Mouse (Mus musculus): ENCODE data around the gene Ppp1r17. TPM values are rescaled to one million over a fixed set of nuclear protein-coding genes. Genes with fewer than 3 reads are reported as not detected.

Ppp1r17 gene
- polyA plus RNA-seq (2015; fragmentation: Nextera tagmentation; extraction: Ambion mirVana) = 2.2 and 3.2 TPM in 2 replicates

DNA sequence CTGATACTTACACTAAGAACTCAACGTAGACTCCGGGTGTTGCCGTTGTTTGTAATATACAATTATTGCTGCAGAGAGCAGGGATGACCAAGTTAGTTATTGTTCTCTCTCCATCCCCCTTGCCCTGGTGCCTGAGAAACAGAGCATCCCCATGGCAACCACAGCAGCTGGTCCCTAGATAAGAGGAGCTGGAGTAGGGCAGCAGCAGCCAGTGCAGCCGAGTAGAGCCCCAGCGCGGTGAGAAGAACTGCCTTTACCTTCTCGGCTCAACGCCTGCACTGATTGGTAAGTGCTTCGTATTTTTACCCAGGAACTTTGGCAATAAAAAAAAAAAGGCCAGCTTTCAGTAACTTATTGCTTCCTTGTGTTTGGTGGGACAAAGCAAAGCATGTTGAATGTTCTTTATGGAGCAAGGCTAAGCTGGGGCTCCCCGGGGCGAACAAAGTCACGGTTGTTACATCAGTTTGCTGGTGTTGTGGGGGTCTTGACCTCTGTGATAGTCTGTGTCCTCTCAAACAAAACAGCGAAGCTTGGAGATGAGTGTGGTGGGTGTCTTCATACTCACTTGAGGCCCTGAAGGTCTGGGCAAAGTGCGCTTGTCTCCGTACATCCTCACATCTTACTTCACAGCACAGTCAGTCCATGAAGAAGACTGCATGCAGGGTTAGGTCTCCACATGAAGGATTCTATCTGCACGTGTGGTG, at the start of gene Ppp1r17:
Ppp1r17 (plus strand) TSS at position 207 of the 704 bp plus-strand sequence.
- H3K9me3 ChIP-seq (replicated peaks; ENCODE audit: control insufficient read depth, low read length) = no peaks in the 10 kb centered on the region
- H3K4me1 ChIP-seq (ENCODE audit: control insufficient read depth, insufficient read depth, low read length) = 0 out of 2 replicates have a peak, but pooled peaks cover 4% of the 10 kb centered on the region
- H3K4me2 ChIP-seq (ENCODE audit: low read depth, low read length) = no peak within 1 kb of the TSS
- no peak within 1 kb of the TSS for H3K4me3 ChIP-seq (ENCODE audit: low read length)
- H3K27me3 ChIP-seq (ENCODE audit: control insufficient read depth, insufficient read depth, low read length) = no peaks in the 10 kb centered on the region
- H3K27ac ChIP-seq (ENCODE audit: low read length) = no peak within 1 kb of the TSS
- no peaks in the 10 kb centered on the region for H3K36me3 ChIP-seq (ENCODE audit: control insufficient read depth, insufficient read depth)
- ATAC-seq (replicated peaks; ENCODE audit: extremely low read depth, insufficient read depth, low FRiP score) = no peak
- H3K9ac ChIP-seq (ENCODE audit: low read length) = no peak within 1 kb of the TSS
- 54% methylated on average over 16 of the region's 16 CpGs for WGBS

DNA sequence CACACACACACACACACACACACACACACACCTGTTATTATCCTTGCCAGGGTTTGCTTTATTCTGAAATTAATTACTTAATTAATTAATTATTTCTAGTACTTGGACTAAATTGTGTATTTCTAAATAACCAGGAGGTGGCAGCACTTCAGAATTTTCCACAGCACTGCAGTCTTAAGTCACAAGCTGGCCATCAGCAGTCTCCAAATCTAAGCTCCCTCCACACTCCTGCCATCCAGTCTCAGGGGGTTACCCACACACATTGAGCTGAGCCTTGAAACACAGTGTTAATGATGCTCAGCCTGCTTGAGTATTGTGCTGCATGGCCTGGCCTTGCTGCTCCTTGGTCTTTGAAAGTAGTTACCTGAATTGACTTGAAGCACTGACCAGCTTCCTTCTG, 44.3 kb upstream of the Ppp1r17 start:
- Histone ChIP-seq H3K4me2 (ENCODE audit: low read depth, low read length) (no peak overlapping the region), H3K4me3 (ENCODE audit: low read length) (no peak overlapping the region), H3K4me1 (ENCODE audit: control insufficient read depth, insufficient read depth, low read length) (no peaks in the 10 kb centered on the region), H3K36me3 (ENCODE audit: control insufficient read depth, insufficient read depth) (no peaks in the 10 kb centered on the region), H3K9me3 (replicated peaks; ENCODE audit: control insufficient read depth, low read length) (no peaks in the 10 kb centered on the region), H3K27me3 (ENCODE audit: control insufficient read depth, insufficient read depth, low read length) (no peaks in the 10 kb centered on the region), H3K9ac (ENCODE audit: low read length) (no peak overlapping the region), H3K27ac (ENCODE audit: low read length) (no peak overlapping the region)
- no peak for ATAC-seq (replicated peaks; ENCODE audit: extremely low read depth, insufficient read depth, low FRiP score)

DNA sequence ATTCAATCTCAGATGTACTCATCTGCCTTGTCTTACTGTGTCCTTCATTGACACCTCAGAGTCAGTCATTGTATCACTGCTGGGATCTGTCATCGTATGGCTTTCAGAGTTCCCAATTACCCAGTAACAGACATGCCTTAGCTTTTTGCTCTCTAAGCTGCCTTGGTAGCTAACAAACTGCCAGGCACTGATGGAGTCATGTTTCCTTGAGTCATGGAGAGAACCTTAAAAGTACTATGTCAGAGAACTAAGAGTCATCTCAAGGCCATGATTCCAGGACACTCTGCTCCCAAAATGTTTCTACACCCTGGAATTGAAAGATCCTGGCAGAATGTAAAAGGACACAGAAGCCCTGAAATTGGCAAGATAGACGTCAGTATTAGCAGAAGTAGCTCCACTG, 37.5 kb upstream of the Ppp1r17 start:
- Histone ChIP-seq H3K9ac (ENCODE audit: low read length) (no peak overlapping the region), H3K27ac (ENCODE audit: low read length) (no peak overlapping the region), H3K9me3 (replicated peaks; ENCODE audit: control insufficient read depth, low read length) (no peaks in the 10 kb centered on the region), H3K4me1 (ENCODE audit: control insufficient read depth, insufficient read depth, low read length) (no peaks in the 10 kb centered on the region), H3K4me2 (ENCODE audit: low read depth, low read length) (no peak overlapping the region), H3K4me3 (ENCODE audit: low read length) (no peak overlapping the region), H3K36me3 (ENCODE audit: control insufficient read depth, insufficient read depth) (no peaks in the 10 kb centered on the region), H3K27me3 (ENCODE audit: control insufficient read depth, insufficient read depth, low read length) (no peaks in the 10 kb centered on the region)
- 69% methylated on average over 2 of the region's 2 CpGs for WGBS
- ATAC-seq (replicated peaks; ENCODE audit: extremely low read depth, insufficient read depth, low FRiP score) = no peak

DNA sequence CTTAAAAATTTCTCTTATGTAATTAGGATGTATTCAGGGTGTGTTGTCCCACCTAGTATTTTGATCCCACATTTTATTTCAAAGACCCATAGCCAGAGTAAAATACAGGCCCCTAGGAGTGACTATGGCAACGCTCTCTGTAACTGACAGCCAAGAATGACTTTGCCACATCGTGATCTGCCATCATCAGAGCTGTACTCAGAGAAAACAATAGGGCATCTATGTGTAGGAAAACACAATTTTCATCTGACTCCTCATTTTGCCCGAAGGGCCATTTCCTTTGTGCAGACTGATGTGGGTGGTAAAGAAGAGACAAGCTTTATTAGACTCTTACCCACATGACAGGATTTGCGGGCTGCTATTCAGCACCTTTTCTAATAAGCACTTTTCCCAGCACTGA, 8.6 kb upstream of the Ppp1r17 start:
- Histone ChIP-seq H3K9ac (ENCODE audit: low read length) (no peak overlapping the region), H3K4me1 (ENCODE audit: control insufficient read depth, insufficient read depth, low read length) (no peaks in the 10 kb centered on the region), H3K36me3 (ENCODE audit: control insufficient read depth, insufficient read depth) (no peaks in the 10 kb centered on the region), H3K27ac (ENCODE audit: low read length) (no peak overlapping the region), H3K27me3 (ENCODE audit: control insufficient read depth, insufficient read depth, low read length) (no peaks in the 10 kb centered on the region), H3K9me3 (replicated peaks; ENCODE audit: control insufficient read depth, low read length) (no peaks in the 10 kb centered on the region), H3K4me3 (ENCODE audit: low read length) (no peak overlapping the region), H3K4me2 (ENCODE audit: low read depth, low read length) (no peak overlapping the region)
- 77% methylated on average over 4 of the region's 4 CpGs for WGBS
- no peak for ATAC-seq (replicated peaks; ENCODE audit: extremely low read depth, insufficient read depth, low FRiP score)

DNA sequence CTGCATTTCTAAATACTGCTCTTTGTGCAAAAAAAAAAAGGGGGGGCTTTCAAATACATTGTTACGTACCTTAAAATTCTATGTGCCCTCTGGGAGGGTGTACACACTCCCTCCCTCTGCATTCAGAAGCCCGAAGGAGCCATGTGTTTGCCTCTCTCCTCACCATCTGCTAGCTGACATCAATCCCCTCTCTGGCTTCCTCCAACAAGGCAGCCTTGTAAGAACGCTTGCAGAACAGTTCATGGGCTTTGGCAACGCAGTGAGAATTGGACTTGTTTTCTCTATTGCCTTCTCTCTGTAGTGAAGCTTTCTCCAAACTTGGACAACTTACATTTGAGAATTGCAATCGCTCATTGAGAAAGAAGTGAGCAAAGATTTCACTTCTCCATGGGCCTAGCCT, 4.9 kb upstream of the Ppp1r17 start:
- no peak for ATAC-seq (replicated peaks; ENCODE audit: extremely low read depth, insufficient read depth, low FRiP score)
- H3K27me3 ChIP-seq (ENCODE audit: control insufficient read depth, insufficient read depth, low read length) = no peaks in the 10 kb centered on the region
- H3K4me2 ChIP-seq (ENCODE audit: low read depth, low read length) = no peak overlapping the region
- no peak overlapping the region for H3K27ac ChIP-seq (ENCODE audit: low read length)
- H3K9me3 ChIP-seq (replicated peaks; ENCODE audit: control insufficient read depth, low read length) = no peaks in the 10 kb centered on the region
- 75% methylated on average over 5 of the region's 5 CpGs for WGBS
- no peak overlapping the region for H3K9ac ChIP-seq (ENCODE audit: low read length)
- H3K4me1 ChIP-seq (ENCODE audit: control insufficient read depth, insufficient read depth, low read length) = no peaks in the 10 kb centered on the region
- H3K4me3 ChIP-seq (ENCODE audit: low read length) = no peak overlapping the region
- H3K36me3 ChIP-seq (ENCODE audit: control insufficient read depth, insufficient read depth) = no peaks in the 10 kb centered on the region

DNA sequence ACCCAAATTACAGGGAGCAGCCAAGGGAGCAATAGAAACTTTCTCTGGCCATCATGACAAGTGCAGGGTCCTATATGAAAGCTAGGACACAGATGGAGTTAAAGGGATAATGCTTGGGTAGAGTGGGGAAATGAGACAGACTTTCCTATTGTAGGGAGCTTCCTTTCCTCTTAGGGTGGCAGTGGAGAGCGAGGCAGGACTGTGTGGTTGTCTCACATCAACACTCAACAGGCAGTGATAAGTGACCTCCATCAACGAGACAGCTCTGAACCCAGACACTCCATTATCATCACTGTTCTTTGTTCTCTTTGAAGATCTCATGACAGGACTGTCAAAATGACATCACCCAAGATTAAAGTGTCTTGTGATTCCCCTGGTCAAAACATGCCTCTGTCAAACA, 2.3 kb downstream of the Ppp1r17 start:
- Histone ChIP-seq H3K36me3 (ENCODE audit: control insufficient read depth, insufficient read depth) (no peaks in the 10 kb centered on the region), H3K27ac (ENCODE audit: low read length) (no peak overlapping the region), H3K4me3 (ENCODE audit: low read length) (no peak overlapping the region), H3K4me2 (ENCODE audit: low read depth, low read length) (no peak overlapping the region), H3K27me3 (ENCODE audit: control insufficient read depth, insufficient read depth, low read length) (no peaks in the 10 kb centered on the region), H3K9me3 (replicated peaks; ENCODE audit: control insufficient read depth, low read length) (no peaks in the 10 kb centered on the region), H3K4me1 (ENCODE audit: control insufficient read depth, insufficient read depth, low read length) (0 out of 2 replicates have a peak, but pooled peaks cover 4% of the 10 kb centered on the region), H3K9ac (ENCODE audit: low read length) (no peak overlapping the region)
- ATAC-seq (replicated peaks; ENCODE audit: extremely low read depth, insufficient read depth, low FRiP score) = peak; percentile 72
- 11% methylated on average over 2 of the region's 2 CpGs for WGBS

DNA sequence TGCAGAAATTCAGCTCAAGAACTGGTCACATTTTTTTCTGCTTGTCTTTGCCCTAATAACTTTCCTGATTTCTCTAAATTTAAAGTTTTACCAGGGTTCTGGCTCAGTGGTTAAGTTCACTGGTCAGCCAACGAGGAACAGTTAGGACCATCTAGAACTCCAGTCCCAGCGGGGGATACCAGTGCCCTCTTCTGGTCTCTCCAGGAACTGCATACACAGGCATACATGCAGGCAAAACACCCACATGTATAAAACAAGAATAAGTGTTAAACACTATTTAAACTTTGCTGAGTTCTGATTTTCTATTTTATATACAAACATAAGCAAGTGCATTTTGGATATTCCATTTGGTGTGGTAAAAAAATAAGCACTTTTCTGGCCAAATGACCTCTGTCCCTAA, 8.2 kb downstream of the Ppp1r17 start:
- Histone ChIP-seq H3K4me3 (ENCODE audit: low read length) (no peak overlapping the region), H3K27ac (ENCODE audit: low read length) (no peak overlapping the region), H3K36me3 (ENCODE audit: control insufficient read depth, insufficient read depth) (no peaks in the 10 kb centered on the region), H3K4me2 (ENCODE audit: low read depth, low read length) (no peak overlapping the region), H3K27me3 (ENCODE audit: control insufficient read depth, insufficient read depth, low read length) (no peaks in the 10 kb centered on the region), H3K4me1 (ENCODE audit: control insufficient read depth, insufficient read depth, low read length) (peaks cover 2% of the 10 kb centered on the region; the same call in 1 of the 2 replicates), H3K9me3 (replicated peaks; ENCODE audit: control insufficient read depth, low read length) (no peaks in the 10 kb centered on the region), H3K9ac (ENCODE audit: low read length) (no peak overlapping the region)
- WGBS = 62% methylated on average over 2 of the region's 2 CpGs
- no peak for ATAC-seq (replicated peaks; ENCODE audit: extremely low read depth, insufficient read depth, low FRiP score)

DNA sequence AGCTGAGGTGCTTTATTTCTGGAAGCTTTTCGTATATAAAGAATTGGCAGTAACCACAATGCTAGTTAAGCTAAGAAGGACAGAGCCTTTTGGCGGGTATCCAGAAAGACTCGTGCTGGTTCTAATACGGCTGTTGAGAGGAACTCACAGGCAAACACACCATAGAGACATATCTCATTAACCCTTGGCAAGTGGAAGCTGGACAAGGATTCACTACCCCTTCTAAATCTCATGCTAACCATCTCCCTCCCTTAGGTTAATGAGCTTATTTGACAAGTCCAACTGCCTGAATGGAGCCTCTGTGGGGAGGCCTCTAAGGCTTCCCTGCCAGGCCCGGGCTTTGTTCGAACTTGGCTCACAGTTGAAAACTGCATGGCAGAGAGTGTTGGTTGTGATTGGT, 10.0 kb downstream of the Ppp1r17 start:
- Histone ChIP-seq H3K4me1 (ENCODE audit: control insufficient read depth, insufficient read depth, low read length) (peaks cover 2% of the 10 kb centered on the region; the same call in 1 of the 2 replicates), H3K27me3 (ENCODE audit: control insufficient read depth, insufficient read depth, low read length) (no peaks in the 10 kb centered on the region), H3K27ac (ENCODE audit: low read length) (no peak overlapping the region), H3K4me3 (ENCODE audit: low read length) (no peak overlapping the region), H3K9me3 (replicated peaks; ENCODE audit: control insufficient read depth, low read length) (no peaks in the 10 kb centered on the region), H3K9ac (ENCODE audit: low read length) (no peak overlapping the region), H3K4me2 (ENCODE audit: low read depth, low read length) (no peak overlapping the region), H3K36me3 (ENCODE audit: control insufficient read depth, insufficient read depth) (no peaks in the 10 kb centered on the region)
- 57% methylated on average over 6 of the region's 6 CpGs for WGBS
- ATAC-seq (replicated peaks; ENCODE audit: extremely low read depth, insufficient read depth, low FRiP score) = peak; percentile 28; the same call in 1 of the 2 replicates

DNA sequence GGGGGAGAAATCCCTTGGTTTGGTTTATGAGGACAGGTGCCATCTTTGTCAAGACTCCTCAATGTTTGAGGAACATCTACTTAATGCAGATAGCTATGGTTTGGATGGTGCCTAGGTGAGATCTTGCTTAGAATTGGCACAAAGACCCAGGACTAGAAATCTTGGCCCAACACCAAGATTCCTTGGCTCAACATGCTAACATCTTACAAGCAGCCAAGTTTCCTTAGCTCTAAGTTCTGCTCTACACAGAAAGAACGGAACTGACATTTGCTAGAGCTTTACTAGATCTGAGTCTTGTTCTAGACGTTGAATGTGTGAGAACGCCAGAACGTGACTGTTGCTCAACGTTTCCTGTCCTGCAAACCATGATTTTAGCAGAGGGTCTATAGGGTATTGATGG, 10.7 kb downstream of the Ppp1r17 start:
- no peak overlapping the region for H3K4me2 ChIP-seq (ENCODE audit: low read depth, low read length)
- 84% methylated on average over 5 of the region's 5 CpGs for WGBS

More for the DNA sequence above, 10.7 kb downstream of the Ppp1r17 start:
- Histone ChIP-seq H3K36me3 (ENCODE audit: control insufficient read depth, insufficient read depth) (no peaks in the 10 kb centered on the region), H3K27ac (ENCODE audit: low read length) (no peak overlapping the region), H3K4me3 (ENCODE audit: low read length) (no peak overlapping the region), H3K4me1 (ENCODE audit: control insufficient read depth, insufficient read depth, low read length) (peaks cover 2% of the 10 kb centered on the region; the same call in 1 of the 2 replicates), H3K9ac (ENCODE audit: low read length) (no peak overlapping the region), H3K27me3 (ENCODE audit: control insufficient read depth, insufficient read depth, low read length) (no peaks in the 10 kb centered on the region), H3K9me3 (replicated peaks; ENCODE audit: control insufficient read depth, low read length) (no peaks in the 10 kb centered on the region)
- ATAC-seq (replicated peaks; ENCODE audit: extremely low read depth, insufficient read depth, low FRiP score) = no peak
